Mouse (Mus musculus) midbrain, embryonic 13.5 days (tissue): ENCODE results near the gene Afmid. TPM values are rescaled to one million over a fixed set of nuclear protein-coding genes. Genes with fewer than 3 reads are reported as not detected.

ENCODE experiments used
- polyA plus RNA-seq: library from polyadenylated mRNA; unstranded; fragments of >200 nt; fragmentation: Nextera tagmentation; extraction: Ambion mirVana; gene quantifications from 2 replicates; pipeline ENCODE4 v1.2.1, GENCODE M21; 2015

Gene Afmid
- polyA plus RNA-seq, 1 experiment from 2014 or later: 4.1 TPM

Other genes starting within 250 kb of the Afmid start
- gene Tnrc6c, start 171.6 kb upstream of the Afmid start, polyA plus RNA-seq: 30.3 and 31.7 TPM in 2 replicates
- 1.3 and 1.4 TPM in 2 replicates for gene Tmc8, start 43.8 kb upstream of the Afmid start, polyA plus RNA-seq
- gene Tmc6, start 43.7 kb upstream of the Afmid start, polyA plus RNA-seq: 3.9 and 4.1 TPM in 2 replicates
- gene 6030468B19Rik, start 28.3 kb upstream of the Afmid start, polyA plus RNA-seq: not detected in 2 replicates
- gene Gm20708, start 16.3 kb upstream of the Afmid start, polyA plus RNA-seq: 0.55 and 0.70 TPM in 2 replicates
- 14.3 and 15.0 TPM in 2 replicates for gene Syngr2, start 16.3 kb upstream of the Afmid start, polyA plus RNA-seq
- 34.5 and 36.2 TPM in 2 replicates for gene Tk1, start 168 bp downstream of the Afmid start, polyA plus RNA-seq
- gene Birc5, start 23.3 kb downstream of the Afmid start, polyA plus RNA-seq: 99.1 and 105 TPM in 2 replicates
- gene Tmem235, start 34.8 kb downstream of the Afmid start, polyA plus RNA-seq: not detected in 2 replicates
- 2.6 and 3.0 TPM in 2 replicates for gene Tha1, start 47.6 kb downstream of the Afmid start, polyA plus RNA-seq
- gene Socs3, start 144.1 kb downstream of the Afmid start, polyA plus RNA-seq: 8.3 and 9.3 TPM in 2 replicates
- gene Pgs1, start 160.4 kb downstream of the Afmid start, polyA plus RNA-seq: 46.0 and 50.8 TPM in 2 replicates